Mouse (Mus musculus) hindbrain, embryonic 14.5 days (tissue): ENCODE results near the gene Gpc5. TPM values are rescaled to one million over a fixed set of nuclear protein-coding genes. Genes with fewer than 3 reads are reported as not detected.
"Not testable (repeated sequence)": the region's sequence is repeated elsewhere in the genome, so short reads cannot be mapped to it uniquely, and the experiment has no call there.

Experiments used
- ATAC-seq: fragments of 200-750 bp; cut with Nextera tagmentation; 2 replicates; pipeline ENCODE4 v1.8.0; 2017; ENCODE audit warnings: moderate number of reproducible peaks, mild to moderate bottlenecking, moderate TSS enrichment, moderate library complexity; ENCODE audit not compliant: low FRiP score
- DNase-seq: peaks from one replicate; pipeline ENCODE4 v3.0.0-alpha.2; 2015; ENCODE audit warnings: low spot score
- H3K27ac ChIP-seq: fragments of 300-500 bp; sonication (generic); 2 replicates; pipeline ENCODE4 v1.5.1; 2014; ENCODE audit warnings: mild to moderate bottlenecking, moderate library complexity
- H3K27me3 ChIP-seq: fragments of 300-500 bp; sonication (generic); 2 replicates; pipeline ENCODE4 v1.6.1; 2014; ENCODE audit warnings: mild to moderate bottlenecking, low read length, mixed read lengths; ENCODE audit not compliant: control insufficient read depth, insufficient read depth
- H3K36me3 ChIP-seq: fragments of 300-500 bp; sonication (generic); replicated peaks from 2 replicates; pipeline ENCODE4 v1.6.1; 2014; ENCODE audit not compliant: control insufficient read depth, insufficient read depth
- H3K4me1 ChIP-seq: fragments of 300-500 bp; sonication (generic); replicated peaks from 2 replicates; pipeline ENCODE4 v1.6.1; 2014; ENCODE audit warnings: antibody characterized with exemption, low read length, mixed read lengths; ENCODE audit not compliant: control insufficient read depth, insufficient read depth
- H3K4me2 ChIP-seq: fragments of 300-500 bp; sonication (generic); replicated peaks from 2 replicates; pipeline ENCODE4 v1.6.1; 2014; ENCODE audit warnings: mild to moderate bottlenecking, moderate library complexity
- H3K4me3 ChIP-seq: fragments of 300-500 bp; sonication (generic); replicated peaks from 2 replicates; pipeline ENCODE4 v1.5.1; 2014; ENCODE audit warnings: mild to moderate bottlenecking, low read length
- H3K9ac ChIP-seq: fragments of 300-500 bp; sonication (generic); 2 replicates; pipeline ENCODE4 v1.6.1; 2014
- H3K9me3 ChIP-seq: fragments of 300-500 bp; sonication (generic); 2 replicates; pipeline ENCODE4 v1.6.1; 2016; ENCODE audit warnings: low read length; ENCODE audit not compliant: control insufficient read depth
- WGBS: fragments of 180-500 bp; shearing (Covaris S2); extraction: QIAGEN DNeasy Blood & Tissue Kit; methylation state at CpG from one replicate; pipeline ENCODE4 v1.1.7; 2014; 5-methylcytosine and 5-hydroxymethylcytosine counted together
- polyA plus RNA-seq: library from polyadenylated mRNA; unstranded; fragments of >200 nt; fragmentation: Nextera tagmentation; extraction: Ambion mirVana; gene quantifications from 2 replicates; pipeline ENCODE4 v1.2.1, GENCODE M21; 2014

The Gpc5 gene
- polyA plus RNA-seq, 1 experiment from 2014 or later: 11.9 TPM

- 93% methylated on average over 4 of the region's 4 CpGs for WGBS
- no peak for DNase-seq
- H3K9me3 ChIP-seq: no peaks in the 10 kb centered on the region
- no peaks in the 10 kb centered on the region for H3K27me3 ChIP-seq
- ATAC-seq: no peak
- H3K9ac ChIP-seq: no peak overlapping the region
- H3K4me3 ChIP-seq: no peak overlapping the region
- no peak overlapping the region for H3K27ac ChIP-seq
- no peaks in the 10 kb centered on the region for H3K4me1 ChIP-seq
- no peak overlapping the region for H3K4me2 ChIP-seq
- peaks cover 14% of the 10 kb centered on the region for H3K36me3 ChIP-seq
These were observed 39.6 kb upstream of the Gpc5 start for GRCm38 (mm10) chr14:115052371-115052770.

- no peaks in the 10 kb centered on the region for H3K9me3 ChIP-seq
- no peak for DNase-seq
- no peaks in the 10 kb centered on the region for H3K27me3 ChIP-seq
- 95% methylated on average over 4 of the region's 4 CpGs for whole genome bisulfite sequencing
- no peak overlapping the region for H3K27ac ChIP-seq
- H3K4me3 ChIP-seq: no peak overlapping the region
- ATAC-seq: no peak
- no peak overlapping the region for H3K9ac ChIP-seq
- peaks cover 5% of the 10 kb centered on the region; the same call in 1 of the 2 replicates for H3K36me3 ChIP-seq
- H3K4me2 ChIP-seq: no peak overlapping the region
- no peaks in the 10 kb centered on the region for H3K4me1 ChIP-seq
These were observed 37.8 kb upstream of the Gpc5 start for GRCm38 (mm10) chr14:115054252-115054651.

GRCm38 (mm10) chr14:115057524-115057923, 34.5 kb upstream of the Gpc5 start:
- H3K36me3 ChIP-seq: no peaks in the 10 kb centered on the region
- H3K9ac ChIP-seq: no peak overlapping the region
- 86% methylated on average over 4 of the region's 4 CpGs for WGBS
- H3K4me1 ChIP-seq: no peaks in the 10 kb centered on the region
- DNase-seq: no peak
- H3K27ac ChIP-seq: no peak overlapping the region
- no peak overlapping the region for H3K4me2 ChIP-seq
- H3K9me3 ChIP-seq: no peaks in the 10 kb centered on the region
- no peak overlapping the region for H3K4me3 ChIP-seq
- ATAC-seq: no peak
- no peaks in the 10 kb centered on the region for H3K27me3 ChIP-seq

DNA sequence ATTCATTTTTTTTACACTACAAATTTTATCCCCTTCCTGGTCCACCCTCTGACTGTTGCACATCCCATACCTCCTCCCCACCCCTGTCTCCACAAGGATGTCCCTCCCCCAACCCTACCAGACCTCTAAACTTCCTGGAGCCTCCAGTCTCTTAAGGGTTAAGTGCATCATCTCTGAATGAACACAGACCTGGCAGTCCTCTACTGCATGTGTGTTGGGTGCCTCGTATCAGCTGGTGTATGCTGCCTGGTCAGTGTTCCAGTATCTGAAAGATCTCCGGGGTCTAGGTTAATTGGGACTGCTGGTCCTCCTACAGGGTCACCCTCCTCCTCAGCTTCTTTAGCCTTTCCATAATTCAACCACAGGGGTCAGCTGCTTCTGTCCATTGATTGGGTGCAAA, 25.9 kb upstream of the Gpc5 start:
- H3K4me3 ChIP-seq, H3K36me3 ChIP-seq, H3K9me3 ChIP-seq, H3K27ac ChIP-seq, H3K4me1 ChIP-seq, H3K4me2 ChIP-seq, H3K27me3 ChIP-seq, H3K9ac ChIP-seq, DNase-seq, ATAC-seq: not testable (repeated sequence)
- 71% methylated on average over 2 of the region's 2 CpGs for WGBS

- WGBS: 36% methylated on average over 6 of the region's 6 CpGs
- no peak overlapping the region for H3K4me3 ChIP-seq
- 0 out of 2 replicates have a peak, but pooled peaks cover 4% of the 10 kb centered on the region for H3K4me1 ChIP-seq
- no peaks in the 10 kb centered on the region for H3K9me3 ChIP-seq
- 0 out of 2 replicates have a peak, but pooled peaks cover 3% of the 10 kb centered on the region for H3K27me3 ChIP-seq
- no peak overlapping the region for H3K9ac ChIP-seq
- ATAC-seq (peak; percentile 82; the same call in 1 of the 2 replicates), DNase-seq (peak; percentile 72)
- H3K36me3 ChIP-seq: no peaks in the 10 kb centered on the region
- H3K4me2 ChIP-seq: no peak overlapping the region
- no peak overlapping the region for H3K27ac ChIP-seq
These were observed 21.5 kb upstream of the Gpc5 start for GRCm38 (mm10) chr14:115070534-115070933.

DNA sequence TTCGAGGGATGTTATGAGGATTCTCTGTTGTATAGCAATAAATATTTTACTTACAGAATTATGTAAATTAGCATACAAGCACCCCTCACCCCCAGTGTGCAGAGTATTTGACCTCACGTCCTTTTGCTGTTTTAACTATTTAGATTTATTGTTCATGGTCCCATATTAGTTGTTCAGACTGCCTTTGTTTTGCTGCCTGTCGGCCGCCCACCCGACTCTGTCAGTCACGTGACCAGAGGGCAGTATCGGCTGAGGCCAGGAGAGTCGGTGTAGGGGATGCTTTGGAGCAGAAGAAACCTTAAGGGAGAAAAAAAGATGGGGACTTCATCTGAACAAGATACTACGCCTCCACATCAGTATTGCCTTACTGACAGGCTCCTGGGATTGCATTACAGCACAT, 14.7 kb upstream of the Gpc5 start:
- Histone ChIP-seq H3K9me3 (no peaks in the 10 kb centered on the region), H3K27ac (no peak overlapping the region), H3K4me1 (no peaks in the 10 kb centered on the region), H3K27me3 (no peaks in the 10 kb centered on the region), H3K36me3 (no peaks in the 10 kb centered on the region), H3K4me3 (no peak overlapping the region), H3K4me2 (no peak overlapping the region), H3K9ac (no peak overlapping the region)
- 38% methylated on average over 9 of the region's 9 CpGs for WGBS
- ATAC-seq (no peak), DNase-seq (no peak)

DNA sequence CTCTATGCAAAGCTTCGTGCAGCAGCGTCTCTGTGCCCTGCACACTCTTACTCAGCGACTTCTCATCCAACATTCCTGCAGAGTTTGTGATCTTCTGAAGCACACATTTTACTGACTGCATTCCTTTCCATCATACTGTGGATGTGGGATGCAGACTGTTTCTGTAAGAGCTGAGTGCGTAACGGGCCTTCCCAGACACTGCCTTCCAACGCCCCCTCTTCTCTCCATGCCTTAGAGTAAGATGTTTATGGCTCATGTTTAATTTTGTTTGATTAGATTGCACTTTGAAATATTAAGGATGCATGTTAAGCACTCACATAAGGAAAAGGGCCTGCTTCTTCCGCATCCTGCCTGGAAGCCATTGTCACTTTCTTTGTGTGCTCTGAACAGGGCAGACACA, 14.0 kb upstream of the Gpc5 start:
- no peaks in the 10 kb centered on the region for H3K9me3 ChIP-seq
- 89% methylated on average over 7 of the region's 7 CpGs for WGBS
- no peak for DNase-seq
- no peaks in the 10 kb centered on the region for H3K36me3 ChIP-seq
- H3K27me3 ChIP-seq: no peaks in the 10 kb centered on the region
- no peak overlapping the region for H3K9ac ChIP-seq
- no peak overlapping the region for H3K27ac ChIP-seq
- H3K4me3 ChIP-seq: no peak overlapping the region
- no peak overlapping the region for H3K4me2 ChIP-seq
- no peaks in the 10 kb centered on the region for H3K4me1 ChIP-seq
- ATAC-seq: no peak

DNA sequence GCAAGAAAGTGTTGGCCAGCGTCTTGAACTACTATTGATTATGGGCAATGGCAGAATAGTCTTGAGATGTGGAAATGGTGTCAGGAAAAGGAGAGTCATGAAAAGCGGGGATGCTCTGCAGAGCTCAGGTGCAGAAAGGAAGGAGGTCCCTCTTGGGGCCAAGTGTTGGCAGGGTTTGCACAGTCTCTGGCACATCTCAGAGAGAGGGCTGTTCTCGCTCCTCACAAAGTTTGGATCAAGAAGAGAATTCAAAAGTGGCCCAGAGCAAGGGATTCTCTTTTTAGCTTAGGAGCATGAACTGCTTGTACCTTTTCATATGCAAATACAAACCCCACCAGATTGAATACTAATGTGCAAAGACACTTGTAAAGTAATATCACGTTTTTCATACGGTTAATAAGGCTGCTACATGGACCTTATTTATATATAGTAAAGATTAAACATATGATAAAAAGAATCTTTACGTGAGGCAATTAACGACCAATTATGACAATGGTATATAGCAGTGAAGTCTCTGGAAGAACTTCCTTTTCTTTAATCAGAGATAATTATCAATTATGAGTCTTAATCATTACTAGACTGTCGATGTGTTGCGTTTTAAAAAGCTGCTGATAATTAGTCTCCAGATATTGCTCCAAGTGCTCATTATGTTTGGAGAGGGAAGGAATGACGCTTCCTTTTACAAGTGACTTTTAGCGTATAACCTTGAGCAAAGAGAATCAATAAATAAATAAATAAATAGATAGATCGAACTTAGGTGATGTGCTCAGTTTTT, 10.1 kb upstream of the Gpc5 start:
- no peaks in the 10 kb centered on the region for H3K27me3 ChIP-seq
- no peaks in the 10 kb centered on the region for H3K4me1 ChIP-seq
- H3K27ac ChIP-seq: no peak overlapping the region
- no peaks in the 10 kb centered on the region for H3K36me3 ChIP-seq
- 63% methylated on average over 12 of the region's 12 CpGs for WGBS
- ATAC-seq: no peak
- DNase-seq: no peak
- no peak overlapping the region for H3K4me3 ChIP-seq
- H3K9me3 ChIP-seq: no peaks in the 10 kb centered on the region
- no peak overlapping the region for H3K4me2 ChIP-seq
- H3K9ac ChIP-seq: no peak overlapping the region

DNA sequence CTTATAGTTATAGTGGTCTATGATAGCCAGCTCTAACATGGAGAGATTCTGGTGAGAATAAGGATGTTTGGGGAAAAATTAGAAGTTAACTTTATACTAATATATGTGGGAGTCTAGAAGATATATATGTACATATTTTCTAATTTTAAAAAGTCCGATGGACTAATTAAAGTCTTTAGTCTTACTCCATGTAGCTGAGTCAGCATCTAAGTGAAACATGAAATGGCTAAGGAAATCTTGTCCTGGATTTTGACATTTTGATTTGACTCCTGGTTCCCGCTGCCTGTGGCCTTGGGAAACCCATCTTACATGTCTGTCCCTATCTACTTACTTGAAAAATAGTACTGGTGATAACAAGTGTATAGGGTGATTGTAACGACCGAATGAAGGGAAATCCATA, 1.5 kb upstream of the Gpc5 start:
- WGBS: 92% methylated on average over 4 of the region's 4 CpGs
- peaks cover 49% of the 10 kb centered on the region for H3K27me3 ChIP-seq
- no peak overlapping the region for H3K4me3 ChIP-seq
- H3K4me2 ChIP-seq: no peak overlapping the region
- no peaks in the 10 kb centered on the region for H3K9me3 ChIP-seq
- DNase-seq: no peak
- no peak for ATAC-seq
- H3K9ac ChIP-seq: no peak overlapping the region
- no peaks in the 10 kb centered on the region for H3K36me3 ChIP-seq
- no peaks in the 10 kb centered on the region; the same call in 1 of the 2 replicates for H3K4me1 ChIP-seq
- no peak overlapping the region for H3K27ac ChIP-seq
